Mouse (Mus musculus) macrophage (primary cell): ENCODE measurements around the gene Dnmt3c. TPM values are rescaled to one million over a fixed set of nuclear protein-coding genes. Genes with fewer than 3 reads are reported as not detected.
"Not testable (repeated sequence)": the region's sequence is repeated elsewhere in the genome, so short reads cannot be mapped to it uniquely, and the experiment has no call there.

Source experiments
- H3K27ac ChIP-seq: fragments of 350-480 bp; formaldehyde crosslinking; 2 replicates; pipeline ENCODE4 v1.9.0; 2021
- H3K36me3 ChIP-seq: fragments of 350-480 bp; formaldehyde crosslinking; 2 replicates; pipeline ENCODE4 v1.9.0; 2021; ENCODE audit errors: inconsistent target
- H3K4me3 ChIP-seq: fragments of 350-480 bp; formaldehyde crosslinking; 2 replicates; pipeline ENCODE4 v1.9.0; 2021; ENCODE audit errors: inconsistent target
- H3K79me2 ChIP-seq: fragments of 350-480 bp; formaldehyde crosslinking; 2 replicates; pipeline ENCODE4 v1.9.0; 2021; ENCODE audit errors: inconsistent target
- WGBS: methylation state at CpG from one replicate; pipeline ENCODE4 v1.1.7; 2026; ENCODE audit warnings: inconsistent platforms; ENCODE audit not compliant: missing documents; 5-methylcytosine and 5-hydroxymethylcytosine counted together
- polyA plus RNA-seq: library from polyadenylated mRNA; stranded (reverse); fragments of 250-400 nt; gene quantifications from 3 replicates; pipeline ENCODE4 v1.2.4, GENCODE M21; 2018; ENCODE audit warnings: inconsistent platforms

Gene Dnmt3c
- polyA plus RNA-seq, 1 experiment from 2014 or later: 0.06 TPM

GRCm38 (mm10) chr2:153693413-153693812 is 3.0 kb upstream of the Dnmt3c start:
- not testable (repeated sequence) for H3K36me3 ChIP-seq, H3K79me2 ChIP-seq, H3K4me3 ChIP-seq, H3K27ac ChIP-seq
- whole genome bisulfite sequencing: 85% methylated on average over 4 of the region's 7 CpGs

GRCm38 (mm10) chr2:153694462-153695085 is 1.9 kb upstream of the Dnmt3c start:
- Histone ChIP-seq H3K36me3 (no peaks in the 10 kb centered on the region), H3K4me3 (no peak overlapping the region), H3K79me2 (no peaks in the 10 kb centered on the region), H3K27ac (no peak overlapping the region)
- 65% methylated on average over 19 of the region's 19 CpGs for WGBS

- H3K4me3 ChIP-seq: no peak overlapping the region
- WGBS: 95% methylated on average over 6 of the region's 6 CpGs
- H3K27ac ChIP-seq: no peak overlapping the region
- H3K36me3 ChIP-seq: no peaks in the 10 kb centered on the region
- H3K79me2 ChIP-seq: no peaks in the 10 kb centered on the region
These were observed 6.9 kb downstream of the Dnmt3c start for GRCm38 (mm10) chr2:153703389-153703788.

GRCm38 (mm10) chr2:153710701-153711330 is 14.4 kb downstream of the Dnmt3c start:
- WGBS: 50% methylated on average over 8 of the region's 8 CpGs
- H3K79me2 ChIP-seq: no peaks in the 10 kb centered on the region
- no peak overlapping the region for H3K4me3 ChIP-seq
- H3K27ac ChIP-seq: no peak overlapping the region
- no peaks in the 10 kb centered on the region for H3K36me3 ChIP-seq

GRCm38 (mm10) chr2:153712646-153713091 is 16.2 kb downstream of the Dnmt3c start:
- no peaks in the 10 kb centered on the region for H3K79me2 ChIP-seq
- H3K36me3 ChIP-seq: no peaks in the 10 kb centered on the region
- H3K27ac ChIP-seq: no peak overlapping the region
- 97% methylated on average over 3 of the region's 3 CpGs for WGBS
- H3K4me3 ChIP-seq: no peak overlapping the region

DNA sequence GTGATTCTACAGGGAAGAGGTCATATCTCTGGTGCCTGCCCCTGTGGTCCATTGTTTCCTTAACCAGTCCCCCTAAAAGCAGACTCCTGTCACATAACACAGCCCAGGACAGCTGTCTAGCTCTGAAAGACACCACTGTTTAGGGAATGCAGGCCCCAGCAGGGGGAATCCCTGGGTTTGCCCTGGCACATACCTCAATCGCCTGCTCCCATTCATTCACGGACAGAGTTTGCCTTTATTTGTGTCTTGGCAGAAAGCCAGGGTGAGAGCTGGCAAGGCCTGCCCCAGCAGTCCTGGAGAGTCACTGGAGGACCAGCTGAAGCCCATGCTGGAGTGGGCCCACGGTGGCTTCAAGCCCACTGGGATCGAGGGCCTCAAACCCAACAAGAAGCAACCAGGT is 16.8 kb downstream of the Dnmt3c start:
- Histone ChIP-seq H3K27ac (no peak overlapping the region), H3K79me2 (no peaks in the 10 kb centered on the region), H3K4me3 (no peak overlapping the region), H3K36me3 (no peaks in the 10 kb centered on the region)
- WGBS: 79% methylated on average over 4 of the region's 4 CpGs

DNA sequence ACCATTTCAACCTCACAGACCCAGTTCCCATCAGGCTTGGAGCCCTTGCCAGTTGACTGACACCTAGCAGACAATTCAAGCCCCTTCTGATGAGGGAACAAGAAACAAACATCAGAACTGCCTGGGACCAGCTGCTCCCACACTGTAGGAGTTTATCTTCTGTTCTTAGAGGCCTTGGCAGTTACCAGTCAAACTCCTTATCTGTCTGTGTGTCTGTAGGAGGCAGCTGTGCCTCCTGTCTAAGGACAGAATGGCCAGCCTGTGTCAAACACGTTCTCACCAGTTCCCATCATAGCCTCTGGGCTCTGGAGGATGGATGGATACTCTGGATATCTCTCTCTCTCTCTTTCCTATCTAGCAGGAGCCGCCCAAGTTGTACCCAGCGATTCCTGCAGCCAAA is 21.4 kb downstream of the Dnmt3c start:
- not testable (repeated sequence) for H3K36me3 ChIP-seq, H3K27ac ChIP-seq, H3K4me3 ChIP-seq, H3K79me2 ChIP-seq
- 92% methylated on average over 2 of the region's 3 CpGs for WGBS

- 100% methylated on average over 1 of the region's 1 CpGs for WGBS
- no peak overlapping the region for H3K4me3 ChIP-seq
- H3K79me2 ChIP-seq: no peaks in the 10 kb centered on the region
- no peaks in the 10 kb centered on the region for H3K36me3 ChIP-seq
- no peak overlapping the region for H3K27ac ChIP-seq
These were observed 26.6 kb downstream of the Dnmt3c start for GRCm38 (mm10) chr2:153723098-153723497.

GRCm38 (mm10) chr2:153724424-153724823 is 28.0 kb downstream of the Dnmt3c start:
- no peaks in the 10 kb centered on the region for H3K36me3 ChIP-seq
- no peak overlapping the region for H3K4me3 ChIP-seq
- 97% methylated on average over 2 of the region's 2 CpGs for WGBS
- H3K27ac ChIP-seq: no peak overlapping the region
- H3K79me2 ChIP-seq: no peaks in the 10 kb centered on the region

DNA sequence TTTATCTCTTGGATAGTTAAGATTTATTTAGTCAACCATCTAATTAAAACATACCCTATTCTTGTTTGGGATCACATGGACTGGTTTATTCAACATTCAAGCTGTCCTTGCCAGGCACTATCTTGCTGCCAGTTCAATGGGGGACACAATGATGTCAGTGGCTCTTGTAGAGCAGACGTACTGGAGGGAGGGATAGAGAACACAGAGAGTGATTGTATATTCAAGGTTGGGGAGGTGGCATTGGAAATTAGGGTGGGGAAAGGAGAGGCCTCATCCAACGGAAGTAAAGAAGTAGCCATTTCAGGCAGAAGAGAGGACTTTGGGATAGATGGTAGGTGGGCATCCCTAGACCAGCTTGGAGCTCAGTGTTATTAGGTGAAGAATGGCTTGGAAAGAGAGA is 28.4 kb downstream of the Dnmt3c start:
- Histone ChIP-seq H3K27ac (no peak overlapping the region), H3K36me3 (no peaks in the 10 kb centered on the region), H3K79me2 (no peaks in the 10 kb centered on the region), H3K4me3 (no peak overlapping the region)
- 95% methylated on average over 2 of the region's 2 CpGs for WGBS

DNA sequence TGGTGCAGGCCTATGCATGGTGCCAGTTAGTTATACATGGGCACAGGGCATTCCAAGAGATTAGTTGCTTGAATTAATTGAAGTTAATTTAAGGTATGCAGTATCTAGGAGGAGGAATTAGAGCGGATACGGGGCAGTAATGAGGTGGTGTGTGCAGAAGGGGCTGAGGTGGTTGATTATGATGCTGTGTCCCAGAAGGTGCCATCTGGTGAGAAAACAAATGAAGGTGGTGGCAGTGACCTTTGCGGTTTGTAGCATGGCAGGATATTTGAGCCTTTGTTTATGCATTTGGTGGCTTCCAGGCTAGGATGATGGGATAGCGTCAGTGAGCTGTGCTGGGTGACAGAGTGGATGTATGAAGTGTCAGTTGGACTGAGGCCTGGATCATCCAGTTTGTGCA is 28.8 kb downstream of the Dnmt3c start:
- WGBS: 95% methylated on average over 4 of the region's 4 CpGs
- H3K4me3 ChIP-seq: no peak overlapping the region
- no peak overlapping the region for H3K27ac ChIP-seq
- H3K36me3 ChIP-seq: no peaks in the 10 kb centered on the region
- H3K79me2 ChIP-seq: no peaks in the 10 kb centered on the region

DNA sequence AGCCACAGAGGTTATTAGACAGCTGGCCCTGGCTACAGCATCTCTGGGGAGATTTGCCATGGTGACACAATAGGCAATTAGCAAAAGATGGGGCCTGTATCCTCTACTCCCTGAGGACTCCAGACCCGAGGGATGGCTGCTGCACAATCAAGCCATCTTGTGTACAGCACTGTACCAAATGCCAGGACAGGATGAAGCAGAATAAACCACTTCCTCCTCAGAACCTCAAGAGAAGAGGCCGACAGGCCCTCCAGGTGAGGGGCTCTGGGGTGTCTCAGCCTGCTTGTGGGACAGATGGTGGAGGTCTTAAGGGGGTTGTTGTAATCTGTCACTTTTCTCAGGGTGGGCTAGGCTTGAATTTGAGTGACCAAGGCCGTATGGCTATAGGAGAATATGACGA is 37.6 kb downstream of the Dnmt3c start:
- Histone ChIP-seq H3K36me3 (no peaks in the 10 kb centered on the region), H3K27ac (no peak overlapping the region), H3K4me3 (no peak overlapping the region), H3K79me2 (no peaks in the 10 kb centered on the region)
- 41% methylated on average over 4 of the region's 4 CpGs for WGBS

DNA sequence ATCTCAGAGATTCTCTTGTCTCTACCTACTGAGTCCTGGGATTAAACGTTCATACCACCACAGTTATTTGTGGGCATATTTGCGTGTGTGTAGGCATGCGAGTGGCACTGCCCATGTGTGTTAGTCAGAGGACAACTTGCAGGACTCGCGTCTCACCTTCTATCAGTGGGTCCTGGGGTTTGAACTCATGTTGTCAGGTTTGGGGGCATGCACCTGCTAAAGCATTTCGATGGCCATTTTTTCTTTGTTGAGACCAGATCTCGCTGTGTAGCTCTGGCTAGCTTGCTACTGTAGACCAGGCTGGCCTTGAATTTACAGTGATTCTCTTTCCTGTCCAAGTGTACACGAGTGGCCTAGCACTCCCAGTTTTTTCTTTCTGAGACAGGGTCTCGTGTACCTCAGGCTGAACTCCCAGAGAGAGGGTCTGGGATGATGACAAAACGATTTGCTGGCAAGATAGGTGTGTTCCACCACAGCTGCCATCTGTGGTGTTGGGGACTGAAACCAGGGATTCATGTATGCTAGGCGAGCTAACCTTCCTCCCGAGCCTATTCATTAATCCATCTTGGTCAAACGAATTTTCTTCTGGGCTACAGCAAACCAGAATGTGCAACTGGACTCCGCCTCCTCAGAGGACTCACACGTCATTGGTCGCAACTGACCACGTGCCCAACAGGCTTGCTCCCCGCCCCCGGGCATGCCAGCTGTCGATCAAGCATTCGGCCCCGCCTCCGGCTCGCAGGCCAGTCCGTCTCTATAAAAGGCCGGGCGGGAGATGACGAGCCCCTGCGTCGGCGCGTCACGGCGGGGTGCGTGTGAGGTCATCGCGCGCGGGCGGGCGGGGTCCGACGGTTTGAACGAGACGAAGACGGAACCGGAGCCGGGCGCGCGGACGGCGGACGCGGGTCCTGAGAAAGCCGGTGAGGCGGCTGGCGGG is 44.3 kb downstream of the Dnmt3c start, which contains the start of gene Mapre1:
TSS of gene Mapre1 (plus strand) at position 775 of the 937 bp plus-strand sequence.
- Histone ChIP-seq H3K27ac (peak within 1 kb of the TSS; percentile 67), H3K4me3 (peak within 1 kb of the TSS; percentile 73), H3K79me2 (peaks cover 43% of the 10 kb centered on the region), H3K36me3 (0 out of 2 replicates have a peak, but pooled peaks cover 1% of the 10 kb centered on the region)
- WGBS: 16% methylated on average over 41 of the region's 58 CpGs

DNA sequence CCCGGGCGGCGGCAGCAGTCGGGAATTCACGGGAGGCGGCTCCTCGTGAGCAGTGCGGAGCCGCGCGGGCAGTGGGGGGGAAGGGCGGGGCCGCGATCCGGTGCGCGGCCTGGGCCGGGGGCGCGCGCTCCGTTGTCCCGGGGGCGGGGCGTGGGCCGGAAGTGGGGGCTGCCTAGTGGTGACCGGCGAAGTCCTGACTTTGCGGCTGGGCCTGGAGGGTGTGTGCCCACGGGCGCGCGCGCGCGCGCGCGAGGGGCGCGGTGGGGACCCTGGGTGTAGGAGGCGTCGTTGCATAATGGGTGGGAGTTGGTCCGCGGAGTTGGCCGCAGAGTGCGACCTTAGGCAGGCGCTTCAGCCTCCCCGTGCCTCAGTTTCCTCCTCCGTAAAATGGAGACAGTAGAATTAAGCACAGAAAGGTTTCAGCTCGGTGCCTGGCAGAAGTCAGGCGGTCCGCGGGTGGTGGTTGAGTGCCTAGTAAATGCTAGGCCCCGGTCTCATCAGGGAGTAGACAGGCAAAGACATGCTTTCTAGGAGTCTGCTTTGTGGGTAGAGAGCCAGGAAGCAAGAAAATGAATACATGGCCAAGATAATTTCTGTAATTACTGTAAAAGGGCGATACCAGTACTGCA is 45.1 kb downstream of the Dnmt3c start:
- H3K36me3 ChIP-seq: peaks cover 9% of the 10 kb centered on the region

More for the DNA sequence above, 45.1 kb downstream of the Dnmt3c start:
- WGBS: 2% methylated on average over 30 of the region's 56 CpGs
- H3K79me2 ChIP-seq: peaks cover 51% of the 10 kb centered on the region
- H3K27ac ChIP-seq: peak overlapping the region; percentile 67
- H3K4me3 ChIP-seq: peak overlapping the region; percentile 73
